Mouse (Mus musculus): ENCODE data around the gene Slc26a10.
"Not testable (repeated sequence)": the region's sequence is repeated elsewhere in the genome, so short reads cannot be mapped to it uniquely, and the experiment has no call there.

The Slc26a10 gene

DNA sequence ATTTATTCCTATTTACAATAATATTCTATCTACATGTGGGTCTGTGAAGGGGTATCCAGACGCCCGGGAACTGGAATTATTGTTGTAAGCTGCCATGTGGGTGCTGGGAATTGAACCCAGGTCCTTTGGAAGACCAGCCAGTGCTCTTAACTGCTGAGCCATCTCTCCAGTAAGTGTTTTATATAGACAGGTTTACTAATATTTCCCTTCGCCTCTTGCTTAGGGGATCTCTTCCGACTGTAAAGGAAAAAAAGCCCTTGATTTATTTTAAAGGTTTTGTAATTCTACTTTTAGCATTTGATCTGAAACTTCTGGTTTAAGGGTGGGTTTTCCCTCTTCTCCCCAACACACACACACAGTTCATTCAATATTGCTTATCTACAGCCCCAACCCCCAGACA lies 16.3 kb downstream of the Slc26a10 start:
- no peak for DNase-seq (ENCODE audit: low read depth, low spot score)

GRCm38 (mm10) chr10:127162771-127163261 lies 17.6 kb downstream of the Slc26a10 start:
- not testable (repeated sequence) for DNase-seq (ENCODE audit: low read depth, low spot score)

DNA sequence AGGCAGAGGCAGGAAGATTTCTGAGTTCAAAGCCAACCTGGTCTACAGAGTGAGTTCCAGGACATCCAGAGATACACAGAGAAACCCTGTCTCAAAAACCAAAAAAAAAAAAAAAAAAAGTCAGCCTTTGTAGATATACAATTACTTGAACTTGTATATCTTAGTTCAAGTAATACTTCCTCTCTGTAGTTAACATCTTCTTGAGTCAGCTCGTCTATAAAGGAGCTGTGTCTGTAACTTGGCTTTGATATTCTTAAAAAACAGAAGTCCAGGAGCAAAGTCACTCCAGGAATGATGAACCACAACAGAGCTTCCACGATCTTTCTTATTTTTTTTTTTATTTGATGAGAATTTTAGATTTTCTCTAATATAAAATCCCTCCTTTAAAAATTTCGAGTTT lies 19.7 kb downstream of the Slc26a10 start:
- no peak for DNase-seq (ENCODE audit: low read depth, low spot score)

DNA sequence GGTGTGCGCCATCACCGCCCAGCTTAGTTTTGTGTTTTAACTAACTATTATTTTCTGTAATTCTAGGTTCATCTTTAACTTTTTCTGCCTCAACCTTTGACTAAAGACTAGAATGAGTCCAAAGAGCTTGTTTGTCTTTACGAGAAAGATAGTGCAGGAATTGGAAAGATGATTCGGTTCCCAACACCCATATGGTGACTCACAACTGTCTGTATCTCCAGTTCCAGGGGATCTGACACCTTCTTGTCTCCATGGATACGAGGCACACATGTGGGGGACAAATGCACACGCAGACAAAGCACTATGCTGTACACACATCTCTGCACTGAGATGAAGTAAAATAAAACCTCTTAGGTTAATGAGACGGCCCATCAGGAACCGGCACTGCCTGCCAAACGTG lies 20.4 kb downstream of the Slc26a10 start:
- DNase-seq (ENCODE audit: low read depth, low spot score): no peak

DNA sequence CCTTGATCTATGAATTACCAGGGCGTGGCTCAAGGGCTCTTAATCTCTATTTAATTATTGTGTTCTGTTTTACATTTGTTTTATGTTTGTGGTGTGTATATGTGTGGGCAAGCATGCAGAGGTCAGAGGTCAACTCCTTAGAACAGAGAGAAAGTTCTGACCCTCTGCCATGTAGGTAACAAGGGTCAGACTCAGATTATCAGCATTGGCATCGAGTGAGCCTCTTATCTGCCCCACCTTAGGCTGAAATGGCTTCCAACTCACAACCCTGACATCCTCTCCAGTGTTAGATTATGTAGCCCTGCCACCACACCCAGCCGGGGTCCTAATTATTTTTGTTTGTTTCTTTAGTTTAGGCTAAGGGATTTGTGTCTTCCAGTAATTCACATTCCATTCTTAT lies 22.0 kb downstream of the Slc26a10 start:
- DNase-seq (ENCODE audit: low read depth, low spot score): no peak

GRCm38 (mm10) chr10:127156511-127156910 lies 23.9 kb downstream of the Slc26a10 start:
- no peak for DNase-seq (ENCODE audit: low read depth, low spot score)

- DNase-seq (ENCODE audit: low read depth, low spot score): no peak
Measured at GRCm38 (mm10) chr10:127156089-127156488, 24.4 kb downstream of the Slc26a10 start.

DNA sequence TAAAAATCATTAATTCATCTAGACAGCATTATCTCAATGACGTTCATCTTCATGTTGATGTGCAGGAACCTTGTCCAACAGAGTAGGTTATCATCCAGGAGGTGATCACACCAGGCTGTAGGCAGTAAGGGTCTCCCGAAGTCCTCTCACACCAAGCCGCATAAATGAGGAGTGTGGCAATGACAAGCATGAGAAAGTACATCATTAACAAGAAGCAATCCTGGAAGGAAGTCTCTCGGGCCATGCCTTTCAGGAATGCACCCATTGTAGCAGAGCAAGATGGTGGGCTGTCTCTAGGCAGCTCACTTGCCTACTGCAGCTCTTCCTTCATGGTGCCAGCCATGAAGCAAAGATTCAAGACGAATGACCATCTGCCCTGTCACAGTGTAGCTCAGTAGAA lies 25.8 kb downstream of the Slc26a10 start:
- DNase-seq (ENCODE audit: low read depth, low spot score): no peak

DNA sequence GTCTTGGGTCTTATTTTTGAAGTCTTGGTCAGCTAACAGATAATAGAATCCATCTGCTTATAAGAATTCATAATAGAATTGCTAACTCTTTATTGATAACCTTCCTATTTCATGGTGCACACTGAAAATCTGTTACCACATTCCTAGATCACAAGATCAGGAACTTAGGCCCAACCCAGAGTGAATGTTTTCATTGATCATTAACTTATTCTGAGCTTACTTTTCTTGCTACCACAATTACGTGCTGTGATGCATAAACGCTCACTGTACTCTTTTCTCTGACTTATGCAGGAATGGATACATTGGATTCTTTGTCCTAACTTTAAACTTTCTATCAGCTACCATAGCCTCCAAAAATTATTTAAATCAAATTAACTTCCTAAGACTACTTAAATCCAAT lies 26.2 kb downstream of the Slc26a10 start:
- DNase-seq (ENCODE audit: low read depth, low spot score): no peak

DNA sequence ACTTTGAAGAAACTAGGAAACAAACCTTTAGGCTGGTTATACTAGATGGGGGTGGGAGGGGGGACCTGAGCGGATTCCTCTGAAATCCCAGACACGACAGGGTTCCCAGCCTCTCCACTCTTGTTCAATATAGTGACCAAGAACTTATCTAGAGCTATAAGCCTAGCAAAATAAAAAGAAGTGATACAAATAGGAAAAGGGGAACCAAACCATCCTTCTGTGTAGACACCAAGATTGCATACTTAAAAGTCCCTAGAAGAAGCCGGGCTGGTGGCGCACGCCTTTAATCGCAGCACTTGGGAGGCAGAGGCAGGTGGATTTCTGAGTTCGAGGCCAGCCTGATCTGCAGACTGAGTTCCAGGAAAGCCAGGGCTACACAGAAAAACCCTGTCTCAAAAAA lies 27.1 kb downstream of the Slc26a10 start:
- DNase-seq (ENCODE audit: low read depth, low spot score): no peak

GRCm38 (mm10) chr10:127152556-127152955 lies 27.9 kb downstream of the Slc26a10 start:
- peak; percentile 77 for DNase-seq (ENCODE audit: low read depth, low spot score)

GRCm38 (mm10) chr10:127151233-127151632 lies 29.2 kb downstream of the Slc26a10 start:
- DNase-seq (ENCODE audit: low read depth, low spot score): not testable (repeated sequence)

GRCm38 (mm10) chr10:127150471-127150872 lies 30.0 kb downstream of the Slc26a10 start:
- no peak for DNase-seq (ENCODE audit: low read depth, low spot score)

GRCm38 (mm10) chr10:127147135-127147534 lies 33.3 kb downstream of the Slc26a10 start:
- peak; percentile 65 for DNase-seq (ENCODE audit: low read depth, low spot score)

DNA sequence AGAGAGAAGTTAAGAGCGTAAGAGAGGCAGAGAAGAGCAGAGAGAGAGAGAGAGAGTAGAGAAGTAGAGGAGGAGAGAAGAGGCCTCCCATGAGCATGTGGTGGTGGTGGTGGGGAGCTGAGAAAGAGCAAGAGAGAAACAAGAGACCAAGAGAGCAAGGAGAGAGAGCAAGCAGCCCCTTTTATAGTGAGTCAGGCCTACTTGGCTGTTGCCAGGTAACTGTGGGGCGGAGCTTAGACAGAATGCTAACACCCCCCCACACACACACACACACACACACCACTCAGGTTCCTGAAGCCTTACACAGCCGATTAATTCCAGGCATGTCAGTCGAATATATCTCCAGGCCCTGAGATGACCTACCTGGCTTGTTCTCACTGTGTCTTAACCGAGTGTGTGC lies 35.1 kb downstream of the Slc26a10 start:
- DNase-seq (ENCODE audit: low read depth, low spot score): no peak

DNA sequence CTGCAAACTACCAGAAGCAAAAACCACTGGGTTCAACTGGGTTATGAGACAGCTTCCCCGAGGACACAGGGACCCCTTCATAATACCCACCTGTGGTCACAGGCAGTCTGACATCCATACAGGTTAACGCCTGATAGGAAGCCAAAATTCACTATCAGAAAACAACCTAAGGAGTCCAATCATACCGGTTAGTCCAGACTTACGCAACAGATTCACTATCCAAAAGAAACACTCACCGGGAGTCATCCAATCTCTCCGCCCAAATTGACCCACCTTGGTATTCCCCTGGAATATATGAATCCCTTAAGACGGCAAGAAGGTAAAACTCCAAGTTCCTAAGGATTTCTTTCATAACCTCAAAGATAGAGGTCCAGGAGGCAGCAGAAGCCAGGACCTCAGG lies 35.9 kb downstream of the Slc26a10 start:
- DNase-seq (ENCODE audit: low read depth, low spot score): no peak

GRCm38 (mm10) chr10:127143228-127143627 lies 37.2 kb downstream of the Slc26a10 start:
- no peak for DNase-seq (ENCODE audit: low read depth, low spot score)

- no peak for DNase-seq (ENCODE audit: low read depth, low spot score)
Measured at GRCm38 (mm10) chr10:127141500-127141899, 38.9 kb downstream of the Slc26a10 start.

DNA sequence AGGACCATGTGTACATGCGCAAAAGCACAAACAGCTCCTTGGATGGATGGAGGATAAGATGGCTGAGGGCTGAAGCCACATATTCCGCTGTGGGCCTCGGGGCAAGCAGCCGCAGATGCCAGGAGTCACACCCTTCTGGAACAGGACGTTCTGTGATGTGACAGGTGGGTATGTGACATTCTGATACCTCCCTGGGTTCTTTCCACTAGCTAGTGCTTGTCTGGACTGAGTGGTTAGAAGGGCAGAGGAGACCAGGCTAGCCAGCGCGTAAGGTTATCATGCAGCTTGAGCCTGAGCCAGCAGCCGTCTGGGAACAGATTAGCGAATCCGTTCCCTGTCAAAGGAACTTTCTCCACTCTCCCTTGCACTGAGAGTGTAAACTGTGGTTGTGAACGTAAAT lies 39.5 kb downstream of the Slc26a10 start:
- DNase-seq (ENCODE audit: low read depth, low spot score): no peak

GRCm38 (mm10) chr10:127138328-127139141 lies 41.9 kb downstream of the Slc26a10 start:
- no peak for DNase-seq (ENCODE audit: low read depth, low spot score)

GRCm38 (mm10) chr10:127137896-127138295 lies 42.5 kb downstream of the Slc26a10 start:
- no peak for DNase-seq (ENCODE audit: low read depth, low spot score)

GRCm38 (mm10) chr10:127136510-127136909 lies 43.9 kb downstream of the Slc26a10 start:
- DNase-seq (ENCODE audit: low read depth, low spot score): no peak

- no peak for DNase-seq (ENCODE audit: low read depth, low spot score)
Measured at GRCm38 (mm10) chr10:127135118-127135836, 45.2 kb downstream of the Slc26a10 start.
